Mouse (Mus musculus): Measurements from ENCODE around the gene Pinlyp. TPM values are rescaled to one million over a fixed set of nuclear protein-coding genes. Genes with fewer than 3 reads are reported as not detected.

The Pinlyp gene
- total and polyA plus RNA-seq, 3 experiments = not detected

DNA sequence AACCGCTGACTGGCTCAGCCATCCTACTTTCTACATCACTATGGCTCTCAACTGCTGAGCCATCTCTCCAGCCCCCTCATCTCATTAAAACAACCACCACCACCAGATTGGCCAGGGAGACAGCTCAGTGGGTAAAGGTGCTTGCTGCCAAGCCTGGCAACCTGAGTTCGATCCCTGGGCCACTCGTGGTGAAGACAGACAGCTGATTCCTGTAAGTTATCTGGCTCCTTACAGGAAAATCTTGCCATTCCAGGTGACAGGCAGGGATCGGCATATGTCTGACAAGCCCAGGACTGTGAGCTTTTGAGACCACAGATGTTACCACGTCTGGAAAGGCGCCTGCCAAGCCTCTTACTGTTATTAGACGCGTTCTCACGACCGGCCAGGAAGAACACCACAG, 31.9 kb upstream of the Pinlyp start:
- DNase-seq (ENCODE audit: low spot score) = no peak
- Histone ChIP-seq H3K4me1 (ENCODE audit: insufficient read depth, low read depth, low read length) (no peaks in the 10 kb centered on the region; the same call in 1 of the 2 replicates), H3K36me3 (replicated peaks) (peaks cover 21% of the 10 kb centered on the region), H3K9me3 (replicated peaks) (no peaks in the 10 kb centered on the region), H3K27me3 (ENCODE audit: insufficient read depth, low read length) (0 out of 2 replicates have a peak, but pooled peaks cover 3% of the 10 kb centered on the region), H3K4me3 (ENCODE audit: low read depth, low read length) (no peak overlapping the region)
- ATAC-seq (ENCODE audit: extremely low read depth, insufficient number of reproducible peaks, low FRiP score, poor library complexity, severe bottlenecking) = no peak
- TF ChIP-seq GATA2 (IDR thresholded peaks at IDR 0.05; ENCODE audit: borderline replicate concordance, low read depth, low read length) (no peak), GATA1 (IDR thresholded peaks at IDR 0.05; ENCODE audit: borderline replicate concordance, low read length) (no peak), CTCF (IDR thresholded peaks at IDR 0.05; ENCODE audit: low read depth, low read length) (no peak), TAL1 (conservative IDR thresholded peaks at IDR 0.05; ENCODE audit: low read depth, low read length) (no peak), POLR2AphosphoS5 (IDR thresholded peaks at IDR 0.05; ENCODE audit: insufficient replicate concordance, low read depth, low read length) (no peak)

DNA sequence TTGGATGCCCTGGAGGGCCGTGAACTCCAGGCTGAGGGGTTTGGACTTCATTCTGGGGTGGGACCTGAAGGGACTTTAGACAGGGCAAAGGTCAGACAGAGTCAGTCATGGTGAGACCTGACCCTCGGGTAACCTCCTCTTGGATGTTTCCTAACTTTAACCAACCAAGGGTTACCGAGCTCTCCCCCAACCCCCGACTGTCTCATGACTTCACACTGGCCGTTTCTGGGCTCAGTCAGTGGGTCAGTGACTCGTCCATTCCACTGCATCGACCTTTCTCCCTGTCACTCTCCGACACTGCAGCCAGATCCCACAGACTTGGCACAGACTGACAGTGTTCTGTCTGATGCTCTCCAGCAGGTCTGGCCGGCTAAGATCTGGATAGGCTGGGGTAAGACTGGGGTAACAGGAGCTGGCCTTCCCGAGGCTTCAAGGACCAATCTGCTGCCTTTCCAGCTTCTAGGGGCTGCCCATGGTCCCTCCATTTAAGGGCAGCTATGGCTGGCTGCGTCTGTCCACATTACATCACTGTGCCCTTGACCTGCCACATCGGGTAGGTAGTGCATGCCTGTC, 28.4 kb upstream of the Pinlyp start:
- no peak for TF ChIP-seq GATA2 (IDR thresholded peaks at IDR 0.05; ENCODE audit: borderline replicate concordance, low read depth, low read length)
- TF ChIP-seq CTCF (IDR thresholded peaks at IDR 0.05; ENCODE audit: low read depth, low read length) = no peak
- no peak for TF ChIP-seq POLR2AphosphoS5 (IDR thresholded peaks at IDR 0.05; ENCODE audit: insufficient replicate concordance, low read depth, low read length)
- no peak for TF ChIP-seq GATA1 (IDR thresholded peaks at IDR 0.05; ENCODE audit: borderline replicate concordance, low read length)
- no peak overlapping the region for H3K4me3 ChIP-seq (ENCODE audit: low read depth, low read length)
- peaks cover 56% of the 10 kb centered on the region for H3K36me3 ChIP-seq (replicated peaks)
- no peaks in the 10 kb centered on the region for H3K9me3 ChIP-seq (replicated peaks)
- peaks cover 2% of the 10 kb centered on the region; the same call in 1 of the 2 replicates for H3K4me1 ChIP-seq (ENCODE audit: insufficient read depth, low read depth, low read length)
- no peak for ATAC-seq (ENCODE audit: extremely low read depth, insufficient number of reproducible peaks, low FRiP score, poor library complexity, severe bottlenecking)
- no peak for DNase-seq (ENCODE audit: low spot score)
- H3K27me3 ChIP-seq (ENCODE audit: insufficient read depth, low read length) = 0 out of 2 replicates have a peak, but pooled peaks cover 3% of the 10 kb centered on the region

DNA sequence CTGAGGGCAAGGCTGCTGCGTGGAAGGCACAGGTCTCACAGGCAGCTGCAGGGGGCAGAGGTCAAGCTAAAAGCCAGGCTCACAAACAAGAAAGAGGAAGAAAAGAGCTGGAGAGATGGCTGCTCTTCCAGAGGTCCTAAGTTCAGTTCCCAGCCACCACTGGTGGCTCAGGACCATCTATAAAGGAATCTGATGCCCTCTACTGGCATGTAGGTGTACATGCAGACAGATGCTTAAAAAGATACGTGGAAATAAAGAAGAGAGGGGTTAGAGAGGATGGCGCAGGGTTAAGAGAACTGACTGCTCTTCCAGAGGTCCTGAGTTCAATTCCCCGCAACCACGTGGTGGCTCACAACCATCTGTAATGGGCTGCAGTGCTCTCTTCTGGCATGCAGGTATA, 26.5 kb upstream of the Pinlyp start:
- peaks cover 74% of the 10 kb centered on the region for H3K36me3 ChIP-seq (replicated peaks)
- ATAC-seq (ENCODE audit: extremely low read depth, insufficient number of reproducible peaks, low FRiP score, poor library complexity, severe bottlenecking) (no peak), DNase-seq (ENCODE audit: low spot score) (no peak)
- no peak overlapping the region for H3K4me3 ChIP-seq (ENCODE audit: low read depth, low read length)
- TF ChIP-seq TAL1 (conservative IDR thresholded peaks at IDR 0.05; ENCODE audit: low read depth, low read length) = no peak
- no peak for TF ChIP-seq GATA2 (IDR thresholded peaks at IDR 0.05; ENCODE audit: borderline replicate concordance, low read depth, low read length)
- TF ChIP-seq GATA1 (IDR thresholded peaks at IDR 0.05; ENCODE audit: borderline replicate concordance, low read length) = no peak
- TF ChIP-seq CTCF (IDR thresholded peaks at IDR 0.05; ENCODE audit: low read depth, low read length) = 0 out of 2 replicates have a peak, but pooled peaks have one; percentile 28
- TF ChIP-seq POLR2AphosphoS5 (IDR thresholded peaks at IDR 0.05; ENCODE audit: insufficient replicate concordance, low read depth, low read length) = no peak
- H3K9me3 ChIP-seq (replicated peaks) = no peaks in the 10 kb centered on the region
- 0 out of 2 replicates have a peak, but pooled peaks cover 3% of the 10 kb centered on the region for H3K27me3 ChIP-seq (ENCODE audit: insufficient read depth, low read length)
- H3K4me1 ChIP-seq (ENCODE audit: insufficient read depth, low read depth, low read length) = peaks cover 2% of the 10 kb centered on the region; the same call in 1 of the 2 replicates

DNA sequence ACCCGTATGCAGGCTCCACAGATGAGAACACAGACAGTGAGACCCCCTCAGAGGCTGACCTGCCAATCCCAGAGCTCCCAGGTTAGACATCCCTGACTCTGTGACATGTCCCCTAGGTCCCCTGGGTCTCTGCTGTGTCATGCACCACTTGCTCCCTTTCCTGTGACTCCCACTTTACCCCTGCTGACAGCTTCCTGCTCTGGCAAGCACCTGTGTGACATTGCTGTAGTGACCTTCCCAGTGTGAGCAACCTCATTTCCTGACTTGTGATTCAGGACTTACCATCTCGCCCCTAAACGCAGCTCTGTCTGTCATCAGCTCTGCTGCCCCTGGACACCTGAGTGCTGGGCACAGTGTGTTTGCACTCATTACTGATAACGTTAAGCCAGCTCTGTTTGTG, 25.2 kb upstream of the Pinlyp start:
- Histone ChIP-seq H3K4me3 (ENCODE audit: low read depth, low read length) (no peak overlapping the region), H3K36me3 (replicated peaks) (peaks cover 88% of the 10 kb centered on the region), H3K27me3 (ENCODE audit: insufficient read depth, low read length) (no peaks in the 10 kb centered on the region), H3K4me1 (ENCODE audit: insufficient read depth, low read depth, low read length) (peaks cover 2% of the 10 kb centered on the region; the same call in 1 of the 2 replicates), H3K9me3 (replicated peaks) (no peaks in the 10 kb centered on the region)
- no peak for DNase-seq (ENCODE audit: low spot score)
- TF ChIP-seq GATA2 (IDR thresholded peaks at IDR 0.05; ENCODE audit: borderline replicate concordance, low read depth, low read length) (no peak), TAL1 (conservative IDR thresholded peaks at IDR 0.05; ENCODE audit: low read depth, low read length) (no peak), POLR2AphosphoS5 (IDR thresholded peaks at IDR 0.05; ENCODE audit: insufficient replicate concordance, low read depth, low read length) (no peak)
- no peak for ATAC-seq (ENCODE audit: extremely low read depth, insufficient number of reproducible peaks, low FRiP score, poor library complexity, severe bottlenecking)

DNA sequence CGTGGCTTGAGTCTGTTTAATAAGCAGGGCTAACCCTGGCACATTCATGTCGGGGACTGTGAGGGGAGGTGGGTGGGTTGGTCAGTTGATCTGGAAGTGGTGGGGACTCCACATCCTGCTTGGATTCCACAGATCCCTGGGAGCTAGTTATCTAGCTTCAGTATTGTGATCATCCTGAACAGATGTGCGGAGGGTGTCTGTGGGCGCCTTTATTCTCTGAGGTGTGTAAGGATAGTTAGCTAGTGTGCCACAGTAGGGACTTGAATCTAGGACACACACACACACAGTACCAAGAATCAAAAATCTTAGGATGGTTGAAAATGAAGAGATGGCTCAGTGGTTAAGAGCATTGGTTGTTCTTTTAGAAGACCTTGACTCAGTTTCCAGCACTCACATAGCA, 22.6 kb upstream of the Pinlyp start:
- no peak overlapping the region for H3K4me3 ChIP-seq (ENCODE audit: low read depth, low read length)
- peaks cover 2% of the 10 kb centered on the region; the same call in 1 of the 2 replicates for H3K4me1 ChIP-seq (ENCODE audit: insufficient read depth, low read depth, low read length)
- TF ChIP-seq GATA2 (IDR thresholded peaks at IDR 0.05; ENCODE audit: borderline replicate concordance, low read depth, low read length) = no peak
- no peak for TF ChIP-seq CTCF (IDR thresholded peaks at IDR 0.05; ENCODE audit: low read depth, low read length)
- TF ChIP-seq GATA1 (IDR thresholded peaks at IDR 0.05; ENCODE audit: borderline replicate concordance, low read length) = no peak
- no peak for TF ChIP-seq TAL1 (conservative IDR thresholded peaks at IDR 0.05; ENCODE audit: low read depth, low read length)
- TF ChIP-seq POLR2AphosphoS5 (IDR thresholded peaks at IDR 0.05; ENCODE audit: insufficient replicate concordance, low read depth, low read length) = no peak
- H3K27me3 ChIP-seq (ENCODE audit: insufficient read depth, low read length) = no peaks in the 10 kb centered on the region
- no peak for ATAC-seq (ENCODE audit: extremely low read depth, insufficient number of reproducible peaks, low FRiP score, poor library complexity, severe bottlenecking)
- peaks cover 98% of the 10 kb centered on the region for H3K36me3 ChIP-seq (replicated peaks)
- no peaks in the 10 kb centered on the region for H3K9me3 ChIP-seq (replicated peaks)
- DNase-seq (ENCODE audit: low spot score) = no peak

DNA sequence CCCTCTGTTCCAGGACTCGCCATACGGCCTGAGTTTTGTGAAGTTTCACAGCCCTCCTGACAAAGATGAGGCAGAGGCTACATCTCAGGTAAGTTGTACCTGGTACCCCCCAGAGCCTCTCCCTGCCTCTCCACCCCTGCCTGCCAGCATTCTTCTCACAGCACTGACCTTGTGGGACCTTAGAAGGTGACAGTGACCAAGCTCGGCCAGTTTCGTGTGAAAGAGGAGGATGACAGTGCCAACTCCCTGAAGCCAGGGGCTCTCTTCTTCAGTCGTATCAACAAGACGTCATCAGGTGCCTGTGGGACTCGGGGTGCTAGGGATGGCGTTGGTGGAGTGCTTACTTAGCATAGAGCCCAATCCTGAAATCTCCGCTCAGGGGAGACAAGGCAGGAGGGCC, 20.3 kb upstream of the Pinlyp start:
- H3K9me3 ChIP-seq (replicated peaks) = no peaks in the 10 kb centered on the region
- H3K4me3 ChIP-seq (ENCODE audit: low read depth, low read length) = no peak overlapping the region
- H3K27me3 ChIP-seq (ENCODE audit: insufficient read depth, low read length) = no peaks in the 10 kb centered on the region
- TF ChIP-seq CTCF (IDR thresholded peaks at IDR 0.05; ENCODE audit: low read depth, low read length) (no peak), TAL1 (conservative IDR thresholded peaks at IDR 0.05; ENCODE audit: low read depth, low read length) (no peak), GATA2 (IDR thresholded peaks at IDR 0.05; ENCODE audit: borderline replicate concordance, low read depth, low read length) (no peak), GATA1 (IDR thresholded peaks at IDR 0.05; ENCODE audit: borderline replicate concordance, low read length) (no peak), POLR2AphosphoS5 (IDR thresholded peaks at IDR 0.05; ENCODE audit: insufficient replicate concordance, low read depth, low read length) (no peak)
- H3K4me1 ChIP-seq (ENCODE audit: insufficient read depth, low read depth, low read length) = peaks cover 5% of the 10 kb centered on the region; the same call in 1 of the 2 replicates
- H3K36me3 ChIP-seq (replicated peaks) = peaks cover 98% of the 10 kb centered on the region
- DNase-seq (ENCODE audit: low spot score) = no peak
- ATAC-seq (ENCODE audit: extremely low read depth, insufficient number of reproducible peaks, low FRiP score, poor library complexity, severe bottlenecking) = no peak

Data from G1E (cell line).